Mouse (Mus musculus): Measurements from ENCODE around the gene Wnt1. TPM values are rescaled to one million over a fixed set of nuclear protein-coding genes. Genes with fewer than 3 reads are reported as not detected.
"Not testable (repeated sequence)": the region's sequence is repeated elsewhere in the genome, so short reads cannot be mapped to it uniquely, and the experiment has no call there.

The Wnt1 gene
- total RNA-seq, 2 experiments from 2014 or later = not detected

DNA sequence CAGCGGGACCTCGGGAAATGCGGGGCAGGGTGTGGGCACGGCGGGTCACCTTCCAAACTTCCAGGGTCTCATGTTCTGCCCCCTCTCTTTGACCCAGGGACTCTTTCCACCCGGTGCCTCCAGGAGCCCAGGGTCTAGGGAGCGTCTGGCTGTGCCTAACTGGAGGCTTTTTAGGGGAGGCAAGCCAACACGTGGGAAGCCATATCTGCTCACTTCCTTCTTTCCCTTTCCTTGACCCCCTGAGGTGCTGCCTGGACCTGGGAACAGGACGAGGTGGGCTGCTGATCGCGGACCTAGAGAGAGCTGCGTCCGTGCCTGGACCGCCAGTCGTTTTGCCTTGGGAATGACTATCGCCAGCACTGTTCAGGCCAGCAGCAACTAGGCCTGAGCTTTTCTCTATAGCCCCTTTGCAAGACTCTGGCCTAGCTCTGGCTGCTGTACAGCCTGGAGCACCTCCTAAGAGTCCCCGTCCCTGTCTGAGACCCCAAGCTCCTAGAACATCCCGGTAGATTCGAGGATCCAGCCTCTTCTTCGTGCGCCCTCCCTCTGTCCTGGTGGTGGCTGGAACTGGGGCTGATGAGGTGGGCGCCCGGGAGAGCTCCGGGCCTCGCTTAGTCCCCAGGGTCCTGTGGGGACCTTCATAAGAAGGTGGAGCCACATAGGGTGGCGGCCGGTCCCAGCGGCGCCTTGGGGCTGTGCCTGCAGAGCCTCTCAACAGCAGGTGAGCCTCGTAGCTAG lies 16.6 kb downstream of the Wnt1 start:
- no peak for DNase-seq

- peak; percentile 20 for DNase-seq
These were observed 17.4 kb downstream of the Wnt1 start for GRCm38 (mm10) chr15:98806809-98807770.

DNA sequence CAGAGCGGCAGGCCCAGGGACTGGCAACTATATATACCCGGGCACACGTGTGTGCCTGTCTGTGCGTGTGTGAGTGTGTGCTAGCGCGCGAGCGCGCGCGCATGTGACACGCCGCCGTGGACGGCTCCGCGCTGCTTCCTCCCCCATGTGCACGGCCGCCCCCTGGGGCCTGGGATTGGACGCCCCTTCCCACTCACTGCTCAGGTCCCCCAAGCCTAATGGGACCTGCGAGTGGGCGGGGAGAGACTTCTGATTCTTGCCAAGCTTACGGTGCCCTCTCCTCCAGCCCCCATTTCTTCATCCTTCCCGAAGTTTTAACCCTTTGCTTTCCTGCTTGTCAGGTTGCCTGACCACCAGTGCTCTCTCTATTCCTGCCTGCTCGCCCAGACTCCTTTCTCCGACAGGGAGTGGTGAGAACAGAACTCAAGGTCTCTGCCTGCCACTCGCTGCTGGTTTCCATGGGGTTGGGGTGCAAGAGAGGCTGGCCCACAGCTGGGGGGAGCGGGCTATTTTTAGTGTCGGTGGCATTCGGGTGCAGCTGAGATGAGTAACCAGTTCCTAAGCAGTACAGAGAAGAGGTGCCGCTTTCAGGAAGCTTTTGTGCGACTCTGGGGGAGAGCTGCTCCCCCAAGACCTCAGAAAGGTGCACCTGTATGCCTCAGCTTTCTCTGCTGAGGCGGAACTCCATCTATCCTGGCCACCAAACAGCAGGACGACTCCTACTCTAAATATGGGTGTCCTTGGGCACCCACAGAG lies 18.4 kb downstream of the Wnt1 start:
- DNase-seq = peak; percentile 66

- no peak for DNase-seq
These were observed 19.0 kb downstream of the Wnt1 start for GRCm38 (mm10) chr15:98808651-98809134.

GRCm38 (mm10) chr15:98809390-98809789 lies 19.7 kb downstream of the Wnt1 start, which contains the start of gene Ddn:
TSS of gene Ddn (minus strand) at chr15:98809490.
- DNase-seq = no peak

- not testable (repeated sequence) for DNase-seq
These were observed 20.6 kb downstream of the Wnt1 start for GRCm38 (mm10) chr15:98810212-98810611.

- DNase-seq = no peak
These were observed 23.2 kb downstream of the Wnt1 start for GRCm38 (mm10) chr15:98812741-98813424.

DNA sequence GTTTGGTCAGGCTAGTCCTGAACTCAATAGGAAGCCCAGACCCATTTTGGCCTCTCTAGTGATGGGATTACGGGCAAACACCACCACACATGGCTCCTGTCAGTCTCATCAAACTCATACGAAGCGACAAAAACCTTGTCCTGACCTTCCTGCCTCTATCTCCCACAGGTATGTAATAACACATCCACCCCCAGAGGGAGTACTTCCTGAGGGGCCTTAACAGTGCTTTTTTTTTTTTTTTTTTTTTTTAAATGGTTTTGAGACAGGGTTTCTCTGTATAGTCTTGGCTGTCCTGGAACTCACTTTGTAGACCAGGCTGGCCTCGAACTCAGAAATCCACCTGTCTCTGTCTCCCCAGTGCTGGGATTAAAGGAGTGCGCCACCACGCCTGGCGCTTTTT lies 28.5 kb downstream of the Wnt1 start:
- DNase-seq = no peak

DNA sequence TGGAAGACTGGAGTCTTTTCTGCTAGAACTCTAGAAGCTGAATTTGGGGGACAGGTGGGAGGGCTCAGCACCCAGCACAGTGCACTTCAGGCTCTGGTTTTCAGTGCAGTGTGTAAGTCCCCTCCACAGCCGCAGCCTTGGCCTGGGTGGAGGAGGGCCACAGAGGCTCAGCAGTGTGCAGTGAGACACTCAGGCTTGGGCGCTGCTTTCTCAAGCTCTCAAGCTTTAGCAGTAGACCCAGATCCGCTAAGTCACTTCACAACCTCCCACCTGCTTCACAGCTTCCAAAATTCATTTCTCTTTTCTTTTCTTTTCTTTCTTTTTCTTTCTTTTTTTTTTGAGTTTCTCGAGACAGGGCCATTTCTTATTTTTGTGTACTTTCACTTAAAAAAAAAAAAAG lies 31.3 kb downstream of the Wnt1 start:
- no peak for DNase-seq

DNA sequence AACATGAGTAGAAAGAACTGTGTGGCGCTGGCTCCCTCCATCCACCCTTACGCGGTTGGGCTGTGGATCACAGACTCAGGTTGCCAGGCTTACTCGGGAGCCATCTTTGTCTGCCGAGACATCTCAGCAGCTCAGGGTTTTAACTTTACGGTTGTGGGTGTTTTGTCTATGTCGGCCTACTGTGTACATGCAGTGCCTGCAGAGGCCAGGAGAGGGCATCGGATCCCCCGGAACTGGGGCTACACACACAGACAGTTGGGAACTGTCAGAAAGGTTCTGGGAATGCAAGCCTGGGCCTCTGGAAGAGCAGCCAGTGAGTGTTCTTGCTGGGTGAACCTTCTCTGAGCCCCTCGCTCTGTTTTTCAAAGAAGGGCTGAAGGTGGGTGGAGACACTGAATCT lies 31.7 kb downstream of the Wnt1 start:
- no peak for DNase-seq

DNA sequence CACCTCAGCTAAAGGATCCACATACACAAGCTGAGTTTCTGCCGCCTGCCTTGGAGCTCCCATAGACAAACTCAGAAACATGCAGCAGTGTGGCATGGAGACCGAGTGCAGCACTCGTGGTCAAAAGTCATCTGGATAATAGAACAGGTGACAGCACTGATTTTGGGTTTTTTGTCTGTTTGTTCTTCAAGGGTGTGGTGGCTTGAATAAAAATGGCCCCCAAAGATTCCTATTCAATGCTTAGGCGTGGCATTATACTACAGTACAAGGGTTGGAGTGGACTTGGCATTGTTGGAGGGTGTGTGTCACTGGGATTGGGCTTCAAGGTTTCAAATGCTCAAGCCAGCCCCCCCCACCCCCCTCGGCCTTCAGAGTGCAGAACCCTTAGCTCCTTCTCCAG lies 32.5 kb downstream of the Wnt1 start:
- DNase-seq = no peak

- DNase-seq = no peak
These were observed 33.8 kb downstream of the Wnt1 start for GRCm38 (mm10) chr15:98823434-98823833.

GRCm38 (mm10) chr15:98827611-98828011 lies 38.0 kb downstream of the Wnt1 start:
- no peak for DNase-seq

GRCm38 (mm10) chr15:98830736-98831683 lies 41.4 kb downstream of the Wnt1 start, which contains the start of gene Prkag1:
TSS of gene Prkag1 (minus strand) at chr15:98831521.
- DNase-seq = peak; percentile 98

GRCm38 (mm10) chr15:98831684-98832035 lies 42.0 kb downstream of the Wnt1 start:
- DNase-seq = no peak

- DNase-seq = no peak
These were observed 42.8 kb downstream of the Wnt1 start for GRCm38 (mm10) chr15:98832161-98833058.

DNA sequence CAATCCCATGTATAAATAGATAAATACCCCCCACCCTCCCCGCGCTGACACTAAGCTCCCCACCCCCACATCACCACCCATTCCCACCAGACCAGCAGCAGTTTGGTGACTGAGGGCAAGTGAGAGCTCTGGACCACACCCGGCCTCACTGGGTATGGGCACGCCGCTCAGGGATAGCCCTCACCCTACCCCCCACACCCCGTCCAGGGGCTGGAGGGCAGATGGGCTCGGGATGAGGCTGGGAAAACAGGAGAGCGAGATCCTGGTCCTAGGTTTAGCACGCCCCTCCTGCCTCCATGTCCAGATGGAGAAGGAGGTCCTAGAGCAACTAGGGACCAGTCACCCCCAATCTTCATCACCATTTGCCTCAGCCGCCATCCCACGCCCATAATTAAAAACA lies 43.6 kb downstream of the Wnt1 start:
- no peak for DNase-seq

- DNase-seq = no peak
These were observed 44.4 kb downstream of the Wnt1 start for GRCm38 (mm10) chr15:98834059-98834458.

GRCm38 (mm10) chr15:98835291-98835690 lies 45.6 kb downstream of the Wnt1 start:
- no peak for DNase-seq

All from heart, postnatal 4 days (tissue).